Mouse (Mus musculus): ENCODE data around the gene Psd4.

- no peak for TF ChIP-seq TCF12 (IDR thresholded peaks at IDR 0.05; ENCODE audit: insufficient read depth, poor library complexity, severe bottlenecking)
- no peak for TF ChIP-seq POLR2A (IDR thresholded peaks at IDR 0.05; ENCODE audit: insufficient read length, low read depth)
- no peak for TF ChIP-seq USF1 (IDR thresholded peaks at IDR 0.05; ENCODE audit: low read depth)
- no peak for TF ChIP-seq MAX (IDR thresholded peaks at IDR 0.05; ENCODE audit: low read depth)
- TF ChIP-seq E2F4 (IDR thresholded peaks at IDR 0.05; ENCODE audit: insufficient read depth), result no peak
- TF ChIP-seq MYOD1 (IDR thresholded peaks at IDR 0.05; ENCODE audit: control insufficient read depth in 1 of 3, insufficient read length in 2 of 3, low read depth in 2 of 3), result no peak
- no peak for TF ChIP-seq REST (IDR thresholded peaks at IDR 0.05; ENCODE audit: insufficient read depth, insufficient read length)
- no peak for TF ChIP-seq CEBPB (IDR thresholded peaks at IDR 0.05; ENCODE audit: insufficient read depth, poor library complexity, severe bottlenecking)
Observed at GRCm38 (mm10) chr2:24357642-24358041, 9.7 kb upstream of the Psd4 start.

Measured in myocyte (in vitro differentiated cells).